Comparison of ENCODE assay signal across 7 mouse cellular contexts in the genomic region with DNA sequence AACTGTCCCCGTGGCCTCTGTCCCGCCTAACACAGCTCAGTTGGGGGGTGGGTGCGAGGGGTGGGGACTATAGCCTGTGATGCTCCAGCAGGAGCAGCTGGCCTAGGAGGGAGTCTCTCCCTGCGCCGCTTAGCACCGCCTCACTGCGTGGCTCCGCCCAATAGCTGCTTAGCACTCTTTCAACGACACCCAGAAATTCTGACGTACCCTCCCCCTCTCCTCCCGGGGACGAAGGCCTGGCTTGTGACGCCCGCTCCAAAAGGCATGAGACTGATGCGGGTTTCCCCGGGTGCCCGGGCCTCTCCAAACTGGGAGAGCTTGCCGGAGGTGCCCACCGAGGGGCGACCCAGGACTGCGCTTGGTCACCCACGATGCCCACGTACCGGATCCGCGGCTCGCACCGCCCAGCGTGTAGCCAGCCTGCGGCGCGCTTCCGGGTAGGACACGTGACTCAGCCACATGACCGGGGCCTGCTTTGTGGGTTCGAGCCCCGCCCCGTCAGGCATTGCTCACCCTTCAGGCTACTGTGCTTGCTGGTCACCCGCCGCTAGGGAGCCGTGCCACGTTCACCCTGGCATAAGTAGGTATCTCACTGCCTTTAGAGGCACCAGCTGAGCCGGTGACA. TPM values are rescaled to one million over a fixed set of nuclear protein-coding genes. Genes with fewer than 3 reads are reported as not detected.
DNase-seq lines count a peak whose midpoint lies in the region; ATAC-seq lines count a peak whose summit lies in the region.

A gene (minus strand): TSS at position 448 of the 625 bp plus-strand sequence.

- H3K4me2 ChIP-seq in intestine, embryonic 15.5 days (replicated peaks), result peak within 1 kb of the TSS; percentile 78

- peak within 1 kb of the TSS; percentile 83 for H3K27ac ChIP-seq in intestine, embryonic 15.5 days
- peak within 1 kb of the TSS; percentile 92 for H3K27ac ChIP-seq in midbrain, embryonic 10.5 days (replicated peaks)

- peak; percentile 84 to 86 for DNase-seq in adrenal gland, adult 18-20 months (ENCODE audit: low spot score in 2 of 2)
- peak; percentile 95 for DNase-seq in embryo, embryonic 11 days
- peak; percentile 78 to 84 for DNase-seq in gastrocnemius, postnatal 36 days
- DNase-seq in left cerebral cortex, postnatal 25 days (ENCODE audit: low spot score in 2 of 2), result peak; percentile 92 to 95
- DNase-seq in midbrain, embryonic 10.5 days (ENCODE audit: low spot score), result peak; percentile 89
- DNase-seq in right cerebral cortex, postnatal 4 days, result peak; percentile 83

- peak within 1 kb of the TSS; percentile 65 for H3K9ac ChIP-seq in intestine, embryonic 15.5 days

- no peaks in the 10 kb centered on the region for H3K27me3 ChIP-seq in intestine, embryonic 15.5 days (replicated peaks)
- no peaks in the 10 kb centered on the region for H3K27me3 ChIP-seq in midbrain, embryonic 10.5 days (ENCODE audit: low read depth, poor library complexity, severe bottlenecking)

- ATAC-seq in intestine, embryonic 15.5 days, result peak; percentile 98

- 0 out of 2 replicates have a peak, but pooled peaks cover 11% of the 10 kb centered on the region for H3K4me1 ChIP-seq in intestine, embryonic 15.5 days (replicated peaks)
- peaks cover 19% of the 10 kb centered on the region for H3K4me1 ChIP-seq in midbrain, embryonic 10.5 days

- no peaks in the 10 kb centered on the region for H3K9me3 ChIP-seq in intestine, embryonic 15.5 days
- no peaks in the 10 kb centered on the region for H3K9me3 ChIP-seq in midbrain, embryonic 10.5 days (replicated peaks)

- peak within 1 kb of the TSS; percentile 69 for H3K4me3 ChIP-seq in intestine, embryonic 15.5 days (replicated peaks)
- H3K4me3 ChIP-seq in midbrain, embryonic 10.5 days, result peak within 1 kb of the TSS; percentile 69

- WGBS in intestine, embryonic 15.5 days, result under 1% methylated on average over 43 of the region's 43 CpGs
- under 1% methylated on average over 43 of the region's 43 CpGs for WGBS in midbrain, embryonic 10.5 days

- intact Hi-C loops in gastrocnemius, postnatal 36 days (cut with DNase I), result loop anchor here (5.0 kb wide), 1 partner anchor 122 kb away; no protein-coding TSS in a partner anchor
- intact Hi-C loops in left cerebral cortex, postnatal 25 days (cut with DNase I), result loop anchor here (5.0 kb wide), 1 partner anchor 462 kb away; no protein-coding TSS in a partner anchor

- H3K36me3 ChIP-seq in intestine, embryonic 15.5 days, result no peaks in the 10 kb centered on the region
- H3K36me3 ChIP-seq in midbrain, embryonic 10.5 days, result no peaks in the 10 kb centered on the region

RNA-seq across cellular contexts. Expression of the gene that starts here (rescaled TPM):
- total RNA-seq in adrenal gland, adult 18-20 months (2021), result 10 to 100 TPM; 19.7 to 26.3 TPM
- 1 to 10 TPM in 1 of 2 experiments, under 1 TPM in 1; 0.51 to 1.5 TPM for total RNA-seq in gastrocnemius, postnatal 36 days (2021)
- 16.7 and 17.0 TPM in 2 replicates for polyA plus RNA-seq in intestine, embryonic 15.5 days (2015; fragmentation: Nextera tagmentation; extraction: Ambion mirVana)
- total RNA-seq in left cerebral cortex, postnatal 25 days (2021), result 1 to 10 TPM; 6.5 to 9.7 TPM
- 17.5 and 19.4 TPM in 2 replicates for polyA plus RNA-seq in midbrain, embryonic 10.5 days (2016; fragmentation: Nextera tagmentation; extraction: Ambion mirVana)

Comparison
In these comparisons a context has a peak if more than half of its experiments do, and no peak if none do; other contexts are left out.
1. Peak in every context shown above with its lines: DNase-seq, ATAC-seq, H3K4me3 ChIP-seq and H3K27ac ChIP-seq.